Mouse (Mus musculus): ENCODE measurements at regions not wholly inside any gene's neighbourhood (a gene's known extent, or its start where the extent isn't known, plus 50 kb on each side); places are given as distances from the start of the nearest gene placed in this dataset.

GRCm38 (mm10) chr9:94358150-94358549 lies 179.7 kb downstream of the 1190002N15Rik start:
- TF ChIP-seq POLR2A (IDR thresholded peaks at IDR 0.05; ENCODE audit: control insufficient read depth, extremely low read depth, insufficient read depth, low read length, poor library complexity), result no peak
- no peak for TF ChIP-seq CTCF (IDR thresholded peaks at IDR 0.05; ENCODE audit: borderline replicate concordance, control insufficient read depth, extremely low read depth, insufficient read depth, low read length, poor library complexity)

All from thymus, adult 2 months (tissue).